Mouse (Mus musculus): ENCODE measurements around the gene Best3.

GRCm38 (mm10) chr10:116950886-116951285 is 35.2 kb upstream of the Best3 start:
- TF ChIP-seq POLR2A (IDR thresholded peaks at IDR 0.05; ENCODE audit: insufficient read length, low read depth) (no peak), TCF12 (IDR thresholded peaks at IDR 0.05; ENCODE audit: insufficient read depth, poor library complexity, severe bottlenecking) (no peak), MAX (IDR thresholded peaks at IDR 0.05; ENCODE audit: low read depth) (no peak), CEBPB (IDR thresholded peaks at IDR 0.05; ENCODE audit: insufficient read depth, poor library complexity, severe bottlenecking) (no peak), POLR2AphosphoS2 (IDR thresholded peaks at IDR 0.05; ENCODE audit: insufficient read length, low read depth) (no peak)

All from myocyte (in vitro differentiated cells).